In genomic region chr2:61138625-61138997, GRCm38 (mm10) we compare ENCODE assay signal across 8 mouse cellular contexts.
DNase-seq lines count a peak whose midpoint lies in the region; ATAC-seq lines count a peak whose summit lies in the region.

No protein-coding gene starts in this region.

- ATAC-seq in lung, embryonic 15.5 days (ENCODE audit: borderline replicate concordance, extremely low read depth, low FRiP score, low TSS enrichment) = peak; percentile 39; the same call in 1 of the 2 replicates
- no peak for ATAC-seq in intestine, embryonic 15.5 days
- no peak for ATAC-seq in neural tube, embryonic 13.5 days (ENCODE audit: low read depth)

- H3K4me1 ChIP-seq in lung, embryonic 15.5 days = peaks cover 27% of the 10 kb centered on the region
- H3K4me1 ChIP-seq in intestine, embryonic 15.5 days (replicated peaks) = peaks cover 14% of the 10 kb centered on the region; the same call in 1 of the 2 replicates
- H3K4me1 ChIP-seq in neural tube, embryonic 13.5 days (replicated peaks) = no peaks in the 10 kb centered on the region
- H3K4me1 ChIP-seq in midbrain, embryonic 10.5 days = peaks cover 6% of the 10 kb centered on the region; the same call in 1 of the 2 replicates

- no peaks in the 10 kb centered on the region for H3K36me3 ChIP-seq in lung, embryonic 15.5 days
- H3K36me3 ChIP-seq in intestine, embryonic 15.5 days = no peaks in the 10 kb centered on the region
- H3K36me3 ChIP-seq in neural tube, embryonic 13.5 days = no peaks in the 10 kb centered on the region
- H3K36me3 ChIP-seq in midbrain, embryonic 10.5 days = no peaks in the 10 kb centered on the region

- DNase-seq in embryo, embryonic 10 days (ENCODE audit: low spot score) = peak; percentile 21
- DNase-seq in embryo, embryonic 10.5 days (ENCODE audit: low spot score) = no peak
- DNase-seq in lung, adult 18-20 months = no peak
- no peak for DNase-seq in midbrain, embryonic 10.5 days (ENCODE audit: low spot score)
- DNase-seq in left cerebral cortex, adult 9 months (ENCODE audit: low spot score in 2 of 2) = no peak

- peak overlapping the region; percentile 81 for H3K27ac ChIP-seq in lung, embryonic 15.5 days
- peak overlapping the region; percentile 72 for H3K27ac ChIP-seq in intestine, embryonic 15.5 days
- 0 out of 2 replicates have a peak overlapping the region, but pooled peaks have one; percentile 5 for H3K27ac ChIP-seq in neural tube, embryonic 13.5 days (replicated peaks)
- H3K27ac ChIP-seq in midbrain, embryonic 10.5 days (replicated peaks) = no peak overlapping the region

- H3K9me3 ChIP-seq in lung, embryonic 15.5 days = no peaks in the 10 kb centered on the region
- no peaks in the 10 kb centered on the region for H3K9me3 ChIP-seq in intestine, embryonic 15.5 days
- no peaks in the 10 kb centered on the region for H3K9me3 ChIP-seq in neural tube, embryonic 13.5 days
- H3K9me3 ChIP-seq in midbrain, embryonic 10.5 days (replicated peaks) = no peaks in the 10 kb centered on the region

- WGBS in lung, embryonic 15.5 days = 19% methylated on average over 3 of the region's 3 CpGs
- 34% methylated on average over 3 of the region's 3 CpGs for WGBS in intestine, embryonic 15.5 days
- WGBS in neural tube, embryonic 13.5 days = 63% methylated on average over 3 of the region's 3 CpGs
- 62% methylated on average over 3 of the region's 3 CpGs for WGBS in midbrain, embryonic 10.5 days

- H3K27me3 ChIP-seq in lung, embryonic 15.5 days = no peaks in the 10 kb centered on the region
- no peaks in the 10 kb centered on the region for H3K27me3 ChIP-seq in intestine, embryonic 15.5 days (replicated peaks)
- no peaks in the 10 kb centered on the region for H3K27me3 ChIP-seq in neural tube, embryonic 13.5 days
- no peaks in the 10 kb centered on the region for H3K27me3 ChIP-seq in midbrain, embryonic 10.5 days (ENCODE audit: low read depth, poor library complexity, severe bottlenecking)

- no peak overlapping the region for H3K9ac ChIP-seq in lung, embryonic 15.5 days
- no peak overlapping the region for H3K9ac ChIP-seq in intestine, embryonic 15.5 days
- H3K9ac ChIP-seq in neural tube, embryonic 13.5 days = no peak overlapping the region

- no peak overlapping the region for H3K4me3 ChIP-seq in lung, embryonic 15.5 days
- H3K4me3 ChIP-seq in intestine, embryonic 15.5 days (replicated peaks) = no peak overlapping the region
- no peak overlapping the region for H3K4me3 ChIP-seq in neural tube, embryonic 13.5 days
- no peak overlapping the region for H3K4me3 ChIP-seq in midbrain, embryonic 10.5 days

- H3K4me2 ChIP-seq in lung, embryonic 15.5 days = peak overlapping the region; percentile 53
- peak overlapping the region; percentile 48; the same call in 1 of the 2 replicates for H3K4me2 ChIP-seq in intestine, embryonic 15.5 days (replicated peaks)
- no peak overlapping the region for H3K4me2 ChIP-seq in neural tube, embryonic 13.5 days
